ENCODE assay signal across 21 mouse cellular contexts in genomic region chr5:151059352-151059751, GRCm38 (mm10).
DNase-seq lines count a peak whose midpoint lies in the region; ATAC-seq and TF ChIP-seq lines count a peak whose summit lies in the region.
"Had no signal": no experiment of that assay in that cellular context is flagged by ENCODE, and none has a peak within 500 bp of the region (broad histone marks: within the 10 kb centered on the region; RNA-seq: fewer than 3 reads in every experiment).

No protein-coding gene starts in this region.

- H3K4me1 ChIP-seq in embryonic facial prominence, embryonic 10.5 days, result peaks cover 48% of the 10 kb centered on the region

- peak overlapping the region; percentile 60 for H3K27ac ChIP-seq in left cerebral cortex, adult 2 months
- peak overlapping the region; percentile 60; the same call in 1 of the 2 replicates for H3K27ac ChIP-seq in embryonic facial prominence, embryonic 10.5 days (replicated peaks)
- H3K27ac ChIP-seq: embryonic facial prominence, embryonic 15.5 days; forebrain, embryonic 10.5 days; heart, adult 2 months; limb, embryonic 12.5 days; macrophage; midbrain, embryonic 12.5 days had no signal

- 87% methylated on average over 10 of the region's 10 CpGs for WGBS in embryonic facial prominence, embryonic 10.5 days

- TF ChIP-seq CTCF in left cerebral cortex, adult 2 months (IDR thresholded peaks at IDR 0.05), result no peak

- DNase-seq in heart, adult 11 months, result peak; percentile 83
- DNase-seq in heart, postnatal 4 days, result no peak
- no peak for DNase-seq in left cerebral cortex, adult 2 months (ENCODE audit: extremely low spot score in 1 of 2, low spot score in 2 of 2)
- no peak for DNase-seq in left cerebral cortex, adult 18-20 months (ENCODE audit: low spot score in 2 of 2)
- DNase-seq in embryonic facial prominence, embryonic 10.5 days (ENCODE audit: low spot score), result no peak
- peak; percentile 53 to 79 for DNase-seq in kidney, postnatal 25 days
- DNase-seq in B cell, adult 2 months, result no peak
- DNase-seq: cerebellum, adult 9-11 months; gastrocnemius, postnatal 10 days; heart, adult 2 months; heart, postnatal 14 days; lung, adult 2 months; thymus, postnatal 36 days had no signal

- H3K36me3 ChIP-seq in embryonic facial prominence, embryonic 10.5 days (replicated peaks), result peaks cover 29% of the 10 kb centered on the region
- H3K36me3 ChIP-seq: midbrain, embryonic 12.5 days had no signal

- no peak overlapping the region for H3K4me3 ChIP-seq in left cerebral cortex, adult 2 months
- no peak overlapping the region for H3K4me3 ChIP-seq in embryonic facial prominence, embryonic 10.5 days
- H3K4me3 ChIP-seq: embryonic facial prominence, embryonic 15.5 days; forebrain, embryonic 10.5 days; heart, adult 2 months; limb, embryonic 12.5 days; midbrain, embryonic 12.5 days had no signal

- H3K27me3 ChIP-seq in embryonic facial prominence, embryonic 10.5 days (replicated peaks; ENCODE audit: low read depth, poor library complexity, severe bottlenecking), result no peaks in the 10 kb centered on the region
- H3K27me3 ChIP-seq: CH12.LX; embryonic facial prominence, embryonic 15.5 days; limb, embryonic 12.5 days; midbrain, embryonic 12.5 days had no signal

- ATAC-seq in inflammation-experienced regulatory T-cells, adult 6 months, result no peak
- ATAC-seq: hindbrain, embryonic 16.5 days had no signal

- peaks cover 10% of the 10 kb centered on the region; the same call in 1 of the 2 replicates for H3K9me3 ChIP-seq in embryonic facial prominence, embryonic 10.5 days
- H3K9me3 ChIP-seq: embryonic facial prominence, embryonic 15.5 days; midbrain, embryonic 12.5 days had no signal

- intact Hi-C loops in left cerebral cortex, adult 2 months (cut with DNase I), result loop anchor here (5.0 to 10.0 kb wide), 2 partner anchors 308 to 385 kb away; partner anchors contain the start of gene Pds5b

Comparison
In these comparisons a context has a peak if more than half of its experiments do, and no peak if none do; other contexts are left out.
1. DNase-seq: peak in heart, adult 11 months (single experiment) and kidney, postnatal 25 days (2 of 2); none in heart, postnatal 4 days (single experiment), left cerebral cortex, adult 2 months (0 of 2), left cerebral cortex, adult 18-20 months (0 of 2), embryonic facial prominence, embryonic 10.5 days (single experiment) and B cell, adult 2 months (0 of 2).